Mouse (Mus musculus) layer of hippocampus, postnatal 36 days (tissue): ENCODE results near the gene Olfml3. TPM values are rescaled to one million over a fixed set of nuclear protein-coding genes. Genes with fewer than 3 reads are reported as not detected.
A peak's percentile ranks its signal among the peaks of the same experiment; 100 is the strongest.

Experiments
- DNase-seq, 2 experiments: peaks; one replicate each; pipeline ENCODE4 v3.0.0; 2022
- total RNA-seq, 2 experiments: library from RNA; stranded (reverse); gene quantifications; 2 replicates each; pipeline ENCODE4 v1.2.3; 2021

Olfml3 gene
- total RNA-seq, 2 experiments from 2014 or later: 12.0 to 14.2 TPM

DNA sequence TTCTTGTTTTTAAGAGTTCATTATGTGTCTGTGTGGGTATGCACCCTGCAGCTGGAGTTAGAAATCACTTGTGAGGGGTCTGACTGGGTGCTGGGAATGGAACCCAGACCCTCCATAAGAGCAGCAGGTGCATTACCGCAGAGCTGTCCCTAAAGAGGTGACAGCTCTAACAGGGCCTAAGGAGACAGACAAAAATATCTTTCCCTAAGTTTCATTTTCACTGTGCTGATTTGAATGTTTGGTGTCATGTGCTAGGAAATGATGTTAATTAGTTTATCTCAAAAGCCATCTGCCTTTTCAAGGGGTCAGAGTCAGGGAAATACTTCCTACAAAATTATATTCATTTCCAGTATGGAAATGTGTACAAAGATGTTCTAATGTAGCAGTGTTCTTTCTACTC, 1.5 kb upstream of the Olfml3 start, which contains the start of gene Gm10964:
TSS of gene Gm10964 (plus strand) at position 38 of the 400 bp plus-strand sequence.
- DNase-seq: no peak

DNA sequence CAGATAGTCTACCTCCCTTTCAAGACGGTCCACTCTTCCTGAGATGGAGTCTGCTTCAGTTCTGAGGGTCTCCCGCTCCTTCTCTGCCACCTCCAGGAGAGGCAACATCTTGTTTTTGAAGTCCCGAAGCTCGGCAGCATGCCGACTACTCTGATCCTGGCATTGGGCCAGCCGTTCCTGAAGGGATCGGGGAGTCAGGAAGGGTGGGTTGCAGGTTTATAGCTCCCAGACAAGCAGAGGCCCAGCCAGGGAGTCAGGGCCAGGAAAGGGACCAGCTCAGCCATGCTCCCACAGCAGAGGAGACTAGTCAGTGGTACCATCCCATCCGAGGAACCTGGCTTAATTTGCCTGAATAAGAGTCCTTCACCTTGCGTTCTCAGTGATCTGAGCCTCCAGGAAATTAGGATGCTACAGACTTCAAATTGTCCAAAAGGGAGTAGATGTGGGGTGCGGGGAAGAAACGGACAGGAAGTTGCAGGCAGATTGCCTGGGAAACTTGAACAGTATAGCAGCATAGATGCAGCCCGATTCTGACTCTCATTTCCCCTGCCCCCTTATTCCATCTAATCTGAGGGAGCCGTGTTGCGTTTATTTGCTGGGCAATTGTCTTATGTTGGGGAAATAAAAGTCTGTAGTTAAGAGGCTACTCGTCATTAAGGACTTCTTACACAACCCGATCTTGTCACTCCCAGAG, 593 bp downstream of the Olfml3 start:
- no peak for DNase-seq

DNA sequence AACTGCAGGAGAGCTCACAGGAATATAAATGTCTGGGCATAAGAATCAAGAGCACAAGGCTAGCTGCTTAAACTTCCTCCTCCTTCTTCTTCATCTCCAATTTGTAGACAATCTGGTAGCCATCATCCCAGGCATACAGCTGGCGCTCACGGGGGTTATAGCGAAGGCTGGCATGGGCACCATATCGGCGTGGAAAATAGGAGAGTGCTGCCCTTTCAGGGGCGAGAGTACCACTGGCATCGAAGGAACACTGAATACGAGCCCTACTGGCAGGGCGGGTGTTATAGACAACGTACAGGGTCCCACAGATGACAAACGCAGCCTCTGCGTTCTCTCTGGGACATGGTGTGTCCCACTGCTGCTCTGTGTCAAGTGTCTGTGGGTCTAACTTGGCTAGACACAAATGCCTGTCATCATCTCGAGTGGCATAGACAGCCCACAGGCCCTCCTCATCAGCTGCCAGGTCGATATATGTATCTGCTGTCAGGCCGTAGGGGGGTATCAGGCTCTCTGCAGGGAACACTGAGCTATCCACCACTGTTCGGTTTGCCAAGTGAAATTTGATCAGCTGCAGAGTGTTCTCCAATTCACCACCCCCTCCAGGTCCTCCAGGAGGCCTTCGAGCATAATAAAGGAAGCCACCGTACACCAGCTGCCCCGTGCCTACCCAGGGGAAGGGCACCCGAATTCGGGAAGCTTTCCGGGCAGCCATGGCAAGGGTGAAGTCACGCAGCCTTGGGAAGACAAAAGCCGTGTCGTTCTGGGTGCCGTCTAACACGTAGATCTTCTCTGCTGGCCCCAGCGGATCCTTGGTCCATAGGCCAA, 1.8 kb downstream of the Olfml3 start:
- DNase-seq: no peak

DNA sequence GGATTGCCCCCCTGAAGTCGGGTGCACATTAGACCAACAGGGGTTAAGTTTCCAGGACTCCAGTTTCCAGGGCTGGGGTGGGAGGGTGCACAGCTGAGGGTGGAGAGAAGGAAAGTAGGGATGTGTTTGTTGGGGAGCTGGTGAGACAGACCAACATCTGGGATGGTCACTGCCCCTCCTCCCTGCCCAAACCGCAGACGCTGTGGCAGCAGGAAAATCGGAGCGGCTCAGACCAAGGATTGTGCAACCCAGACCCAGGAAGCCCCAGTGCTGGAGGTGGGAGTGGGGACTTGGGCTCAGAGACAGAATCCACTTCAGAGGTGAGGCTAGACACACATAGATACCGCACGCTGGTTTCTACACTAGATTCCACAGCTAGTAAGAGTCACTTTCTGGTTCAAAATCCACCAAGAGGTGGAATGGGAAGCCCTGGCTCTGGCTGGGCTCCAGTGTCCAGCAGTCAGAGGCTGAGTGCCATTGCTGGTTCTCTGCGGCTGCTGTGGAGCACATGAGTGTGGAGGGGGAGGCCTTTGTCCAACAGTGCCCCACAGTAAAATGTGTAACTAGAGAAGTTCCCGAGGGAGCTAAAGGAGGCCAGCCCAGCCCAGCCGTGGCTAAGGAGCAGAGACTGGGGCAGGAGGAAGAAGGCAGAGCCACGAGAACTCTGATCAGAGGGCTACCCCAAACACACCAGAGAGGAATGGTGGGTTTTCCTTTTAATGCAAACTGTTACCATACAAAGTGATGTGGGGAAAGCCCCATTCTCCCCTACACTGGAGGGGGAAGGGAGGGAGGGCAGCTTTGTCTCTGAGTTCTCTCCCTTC, 2.9 kb downstream of the Olfml3 start:
- no peak for DNase-seq

DNA sequence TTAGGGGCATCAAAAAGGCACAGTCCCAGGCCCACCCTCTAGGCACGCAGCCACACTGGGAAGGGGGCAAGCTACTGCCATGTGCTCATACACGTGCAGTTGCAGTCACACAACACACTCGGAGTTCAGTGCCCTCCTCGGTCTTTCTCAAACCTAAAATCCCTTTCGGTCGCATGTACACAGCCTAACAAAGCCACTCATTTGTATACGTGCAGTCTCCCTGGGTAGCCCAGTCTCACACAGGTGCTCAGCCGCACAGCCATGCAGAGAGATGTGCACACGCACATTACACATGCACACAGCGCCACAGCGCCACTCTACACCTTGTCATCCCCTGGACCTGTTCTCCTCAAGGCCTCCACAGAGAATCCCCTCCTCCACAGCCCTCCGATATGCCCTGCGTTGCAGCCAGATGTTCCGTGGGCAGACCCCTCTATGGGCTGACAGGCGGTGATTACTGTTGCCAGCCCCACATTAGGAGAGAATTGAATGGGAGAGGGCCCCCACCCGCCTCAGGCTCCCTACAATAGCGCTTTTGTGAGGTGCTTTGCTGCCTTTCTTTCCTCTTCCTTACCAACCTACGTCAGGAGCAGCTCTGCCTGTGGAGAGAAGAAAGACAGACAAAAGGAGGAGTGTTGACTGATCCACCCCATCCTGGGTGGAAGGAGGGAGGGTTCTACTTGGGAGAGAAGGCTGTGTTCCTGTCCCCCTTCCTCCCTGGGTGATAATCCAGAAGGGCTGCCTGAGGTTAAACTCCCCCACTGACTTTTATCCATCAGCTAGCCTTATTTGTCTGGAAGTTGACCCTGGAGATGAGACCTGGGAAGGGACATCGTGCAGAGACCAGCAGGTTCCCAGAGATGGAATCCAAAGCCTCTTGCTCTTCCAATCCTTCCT, 3.8 kb downstream of the Olfml3 start:
- DNase-seq: peak; percentile 34 to 55

GRCm38 (mm10) chr3:103733176-103733575, 4.6 kb downstream of the Olfml3 start:
- no peak for DNase-seq

DNA sequence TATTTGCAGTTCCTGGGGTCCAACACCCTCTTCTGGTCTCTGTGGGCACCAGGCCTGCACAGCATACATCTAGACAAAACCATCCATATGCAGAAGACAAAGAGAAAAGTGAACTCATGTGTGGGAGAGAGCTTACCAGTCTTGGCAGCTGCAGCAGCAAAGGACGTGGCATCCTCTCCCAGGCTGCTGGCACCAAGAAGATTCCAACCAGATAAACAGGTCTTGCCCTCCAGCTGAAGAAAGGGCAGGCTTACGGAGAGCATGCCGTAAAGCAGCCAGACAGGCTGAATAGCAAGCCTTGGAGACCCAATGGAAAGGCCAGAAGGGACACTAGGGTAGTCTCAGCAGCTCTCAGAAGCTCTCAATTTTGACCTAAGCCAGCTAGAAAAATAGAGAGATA, 5.7 kb downstream of the Olfml3 start:
- DNase-seq: no peak

DNA sequence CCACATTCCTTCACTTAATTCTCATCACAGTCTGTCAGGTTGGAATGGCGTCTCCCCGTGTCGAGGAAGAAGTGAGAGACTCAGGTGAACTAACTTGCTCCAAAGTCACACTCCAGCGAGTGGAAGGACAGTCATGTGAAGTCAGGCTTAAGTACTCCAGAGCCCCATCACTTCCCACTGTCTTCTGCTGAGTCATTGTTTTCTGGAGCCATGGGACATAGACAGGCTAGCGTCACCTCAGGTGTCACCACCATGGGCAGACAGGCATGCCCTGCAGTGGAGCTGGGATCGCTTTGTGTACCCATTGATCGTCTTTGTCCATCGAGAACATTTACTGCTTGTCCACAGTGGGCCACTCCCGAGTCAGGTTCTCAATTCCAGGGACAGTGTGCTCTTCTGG, 8.0 kb downstream of the Olfml3 start:
- no peak for DNase-seq

DNA sequence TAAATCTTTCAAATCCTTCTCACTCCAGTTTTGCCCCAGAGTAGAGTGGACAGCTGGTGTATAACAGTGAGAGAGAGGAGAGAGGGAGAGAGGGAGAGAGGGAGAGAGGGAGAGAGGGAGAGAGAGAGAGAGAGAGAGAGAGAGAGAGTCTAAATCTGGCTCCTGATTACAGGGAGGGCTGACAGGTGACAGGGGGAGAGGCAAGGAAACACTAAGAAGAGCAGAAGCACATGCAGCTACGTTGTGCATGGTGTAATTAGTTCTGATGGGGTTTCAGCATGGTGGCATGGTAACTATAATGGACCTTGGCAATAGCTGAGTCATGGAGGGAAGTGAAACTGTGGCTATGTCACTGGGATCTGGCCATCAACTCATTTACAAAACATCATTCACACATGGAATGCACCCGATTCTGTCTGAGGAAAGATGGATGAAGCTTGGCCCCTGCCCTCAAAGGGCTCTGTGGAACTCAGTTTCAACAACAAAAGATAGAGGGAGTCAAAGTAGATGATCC, 9.9 kb downstream of the Olfml3 start:
- no peak for DNase-seq

GRCm38 (mm10) chr3:103726642-103727041, 11.2 kb downstream of the Olfml3 start:
- no peak for DNase-seq

DNA sequence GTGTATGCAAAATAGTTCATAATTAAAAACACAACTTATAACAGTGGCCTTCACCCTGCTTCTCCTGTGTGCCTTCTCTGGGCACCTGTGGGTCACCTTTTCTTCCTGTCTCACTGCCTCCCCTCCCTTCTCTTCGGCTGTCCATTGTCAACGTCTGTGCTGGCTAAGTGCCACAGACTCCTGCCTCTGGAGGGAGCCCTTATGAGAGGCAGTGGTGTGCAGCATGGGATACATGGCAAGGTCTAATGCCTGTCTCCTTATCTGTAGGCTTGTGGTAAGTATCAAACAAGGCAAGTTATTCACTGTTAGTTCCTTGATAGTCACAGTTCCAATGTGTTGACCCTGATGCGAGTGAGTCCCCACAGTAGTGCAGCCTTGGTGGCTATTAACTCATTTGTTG, 13.7 kb downstream of the Olfml3 start:
- DNase-seq: no peak

DNA sequence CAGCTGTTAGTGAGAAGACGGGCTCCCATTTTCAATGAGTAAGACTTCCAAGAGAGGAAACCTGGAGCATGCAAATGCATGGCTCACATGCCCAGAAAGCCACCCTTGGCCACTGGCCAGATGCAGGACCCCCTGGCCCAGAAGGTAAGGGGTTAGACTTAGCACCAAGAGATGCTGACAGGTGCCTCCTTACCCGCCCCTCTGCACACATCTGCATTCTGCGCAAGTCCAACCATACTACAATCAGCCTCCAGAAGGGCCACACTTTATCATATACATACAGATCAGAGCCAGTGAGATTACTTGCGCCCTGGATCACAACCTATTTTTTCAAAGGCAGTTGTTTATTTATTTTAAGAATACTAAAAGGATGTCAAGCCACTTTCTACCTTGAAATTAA, 19.1 kb downstream of the Olfml3 start:
- no peak for DNase-seq

DNA sequence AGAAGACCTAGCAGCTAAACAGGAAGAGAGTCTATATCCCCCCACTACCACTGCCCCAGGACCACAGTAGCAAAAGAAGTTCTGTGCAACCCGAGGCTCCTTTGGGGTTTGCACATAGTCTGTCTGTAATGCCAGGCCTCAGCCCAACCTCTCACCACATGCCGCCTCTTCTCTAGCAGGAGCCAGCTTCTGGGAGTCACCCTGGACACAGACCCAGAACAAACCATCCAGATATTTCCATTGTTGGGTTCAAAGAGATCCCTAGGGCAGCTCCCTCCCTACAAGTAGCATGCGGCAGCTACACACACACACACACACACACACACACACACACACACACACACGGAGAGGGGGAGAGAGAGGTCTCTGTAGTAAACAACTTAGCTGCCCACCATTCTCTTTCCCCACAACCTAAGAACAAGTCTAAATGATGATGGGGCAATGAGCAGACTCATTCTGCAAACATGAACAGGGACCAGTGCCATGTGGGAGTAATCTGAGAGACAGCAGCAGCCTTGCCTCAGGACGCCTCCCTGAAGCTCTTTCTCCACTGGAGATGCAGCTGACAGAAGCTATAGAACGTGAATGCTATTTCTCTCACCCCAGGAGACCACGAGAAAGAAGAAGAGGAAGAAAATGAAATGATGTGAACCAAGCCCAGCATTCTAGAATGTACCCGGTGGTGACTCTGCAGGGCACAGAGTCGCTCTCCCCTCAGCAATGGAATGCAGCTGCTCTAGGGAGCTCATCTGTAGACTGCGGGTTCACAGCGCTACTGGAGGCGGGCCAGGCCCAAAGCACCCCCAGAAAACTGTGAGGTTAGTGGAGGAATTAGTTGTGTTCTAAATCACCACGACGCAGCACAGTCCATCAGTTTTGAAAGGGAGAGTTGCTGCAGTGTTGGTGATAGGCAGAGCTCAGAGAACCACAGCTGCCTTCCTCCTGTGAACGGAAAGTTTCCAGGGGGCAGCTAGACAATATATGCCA, 20.7 kb downstream of the Olfml3 start:
- no peak for DNase-seq

GRCm38 (mm10) chr3:103715762-103716693, 21.8 kb downstream of the Olfml3 start:
- no peak for DNase-seq

GRCm38 (mm10) chr3:103714942-103715341, 22.9 kb downstream of the Olfml3 start:
- DNase-seq: no peak

DNA sequence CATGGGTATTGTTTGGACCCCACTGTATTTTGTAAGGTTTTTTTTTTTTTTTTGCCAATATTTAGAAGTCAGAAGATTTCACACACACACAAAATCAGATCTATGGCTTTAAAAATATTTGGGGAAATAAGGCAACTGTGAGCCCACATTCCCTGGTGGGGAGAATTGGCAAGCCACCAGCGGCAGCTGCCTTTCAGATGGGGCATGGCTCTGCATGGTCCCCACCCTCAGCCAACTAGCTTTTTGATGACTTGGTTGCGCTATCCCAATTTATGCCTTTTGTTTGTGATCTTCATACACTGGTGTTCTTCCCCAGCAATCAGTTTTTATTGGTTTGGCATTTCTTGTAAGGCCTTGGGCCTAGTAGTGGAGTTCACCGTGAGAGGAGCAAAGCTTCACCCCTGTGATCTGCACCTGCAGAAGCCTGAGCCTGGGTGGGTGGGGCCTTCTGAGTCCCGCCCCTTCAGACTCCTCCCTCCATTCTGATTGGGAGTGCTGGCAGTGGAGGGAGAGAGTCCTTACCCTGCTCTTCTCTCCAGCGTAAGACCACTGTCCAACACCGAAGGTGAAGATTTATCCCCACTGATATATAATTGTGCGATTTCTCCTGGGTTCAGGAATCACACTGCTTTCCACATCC, 23.4 kb downstream of the Olfml3 start:
- no peak for DNase-seq

- DNase-seq: no peak
These were observed 25.6 kb downstream of the Olfml3 start for GRCm38 (mm10) chr3:103712196-103712595.

DNA sequence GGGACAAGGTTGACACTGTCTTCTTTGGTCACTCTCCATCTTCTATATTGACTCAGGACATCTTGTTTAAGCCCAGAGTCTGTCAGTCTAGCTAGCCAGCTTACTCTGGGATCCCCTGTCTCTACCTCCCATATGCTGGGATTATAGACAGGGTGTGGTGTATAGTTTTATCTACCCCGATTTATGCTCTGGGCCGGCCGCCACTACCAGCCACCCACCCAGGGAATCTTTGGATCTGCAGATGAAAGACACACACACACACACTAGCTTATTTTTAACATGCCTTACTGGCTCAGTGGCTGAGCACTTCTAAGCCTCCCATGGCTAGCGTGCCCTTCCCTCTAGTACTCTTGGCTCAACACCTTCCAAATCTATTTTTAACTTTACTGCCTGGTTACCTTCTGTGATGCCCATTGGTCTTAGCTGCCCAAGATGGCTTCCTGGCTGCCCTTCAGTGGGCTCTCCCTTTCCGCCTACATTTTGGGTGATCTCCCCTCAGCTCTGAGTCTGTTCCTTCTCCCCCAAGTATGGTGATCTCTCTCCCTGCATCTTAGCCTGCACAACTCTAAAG, 28.2 kb downstream of the Olfml3 start:
- DNase-seq: no peak
